Mouse (Mus musculus): Measurements from ENCODE around the gene Plin4.
"Not testable (repeated sequence)": the region's sequence is repeated elsewhere in the genome, so short reads cannot be mapped to it uniquely, and the experiment has no call there.

Plin4 gene

GRCm38 (mm10) chr17:56125276-56125630 lies 15.7 kb upstream of the Plin4 start:
- DNase-seq: no peak

- peak; percentile 67 for DNase-seq
Measured at GRCm38 (mm10) chr17:56124377-56125275, 15.0 kb upstream of the Plin4 start.

GRCm38 (mm10) chr17:56123681-56124340 lies 14.2 kb upstream of the Plin4 start:
- DNase-seq: no peak

GRCm38 (mm10) chr17:56123161-56123560 lies 13.6 kb upstream of the Plin4 start:
- DNase-seq: no peak

- DNase-seq: no peak
Measured at GRCm38 (mm10) chr17:56121826-56122225, 12.2 kb upstream of the Plin4 start, which contains the start of gene Lrg1. Gene Lrg1, minus strand, starts transcription at chr17:56122001.

GRCm38 (mm10) chr17:56119981-56120880 lies 10.6 kb upstream of the Plin4 start:
- DNase-seq: no peak

GRCm38 (mm10) chr17:56119431-56119830 lies 9.8 kb upstream of the Plin4 start:
- no peak for DNase-seq

- DNase-seq: peak; percentile 67
Measured at GRCm38 (mm10) chr17:56117251-56117710, 7.7 kb upstream of the Plin4 start, which contains the start of gene Plin5. Gene Plin5, minus strand, starts transcription at chr17:56117596.

GRCm38 (mm10) chr17:56116193-56116592 lies 6.6 kb upstream of the Plin4 start:
- DNase-seq: no peak

GRCm38 (mm10) chr17:56112743-56113142 lies 3.1 kb upstream of the Plin4 start:
- DNase-seq: no peak

- peak; percentile 75 for DNase-seq
Measured at GRCm38 (mm10) chr17:56111864-56112263, 2.3 kb upstream of the Plin4 start.

- no peak for DNase-seq
Measured at GRCm38 (mm10) chr17:56111021-56111420, 1.4 kb upstream of the Plin4 start.

GRCm38 (mm10) chr17:56110571-56110970 lies 968 bp upstream of the Plin4 start:
- DNase-seq: no peak

- no peak for DNase-seq
Measured at GRCm38 (mm10) chr17:56108334-56109044, 1.1 kb downstream of the Plin4 start.

- DNase-seq: no peak
Measured at GRCm38 (mm10) chr17:56107736-56108135, 1.9 kb downstream of the Plin4 start.

- DNase-seq: no peak
Measured at GRCm38 (mm10) chr17:56106981-56107380, 2.6 kb downstream of the Plin4 start.

- not testable (repeated sequence) for DNase-seq
Measured at GRCm38 (mm10) chr17:56106436-56106835, 3.2 kb downstream of the Plin4 start.

GRCm38 (mm10) chr17:56104821-56105220 lies 4.8 kb downstream of the Plin4 start:
- not testable (repeated sequence) for DNase-seq

- no peak for DNase-seq
Measured at GRCm38 (mm10) chr17:56103465-56104285, 5.9 kb downstream of the Plin4 start.

- no peak for DNase-seq
Measured at GRCm38 (mm10) chr17:56102927-56103326, 6.7 kb downstream of the Plin4 start.

- DNase-seq: no peak
Measured at GRCm38 (mm10) chr17:56102158-56102557, 7.4 kb downstream of the Plin4 start.

All from liver (tissue).